Mouse (Mus musculus) left cerebral cortex, postnatal 25 days (tissue): ENCODE measurements around the gene Rpl28. TPM values are rescaled to one million over a fixed set of nuclear protein-coding genes. Genes with fewer than 3 reads are reported as not detected.

Experiments
- DNase-seq, 2 experiments: peaks; one replicate each; pipeline ENCODE4 v3.0.0; 2022; ENCODE audit warnings: low spot score in 2 of 2, mixed read lengths in 1 of 2
- intact Hi-C: fragments of 180-260 bp; cut with DNase I; formaldehyde crosslinking; loops from one replicate; pipeline ENCODE4 v1.15.1; 2025
- total RNA-seq, 2 experiments: library from RNA; stranded (reverse); gene quantifications; 2 replicates each; pipeline ENCODE4 v1.2.3; 2021

The Rpl28 gene
- total RNA-seq, 2 experiments from 2014 or later: 428 to 431 TPM

DNA sequence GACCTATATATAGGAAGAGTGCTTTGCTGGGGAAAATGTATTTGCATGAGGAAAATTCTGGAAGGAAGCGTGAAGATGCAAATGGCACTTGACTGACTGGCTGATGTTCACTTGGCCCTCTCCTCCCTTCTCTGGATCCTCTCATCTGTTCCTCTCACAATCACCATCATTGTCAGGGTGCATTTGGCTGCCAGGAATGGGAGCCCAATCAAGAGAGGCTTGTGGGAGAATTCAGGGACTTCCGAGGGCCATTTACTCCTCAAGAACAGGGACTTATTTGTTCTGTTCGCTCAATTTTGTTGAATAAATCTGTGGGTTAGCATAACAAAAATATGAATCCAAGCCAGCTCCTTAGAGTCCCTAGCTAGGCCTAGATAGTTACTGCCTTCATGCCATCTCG is 29.0 kb downstream of the Rpl28 start:
- intact Hi-C loops: no loop called here
- DNase-seq: peak in 1 of 2 experiments; percentile 74

- intact Hi-C loops: no loop called here
- no peak for DNase-seq
Measured at GRCm38 (mm10) chr7:4822162-4822907, 29.7 kb downstream of the Rpl28 start.

DNA sequence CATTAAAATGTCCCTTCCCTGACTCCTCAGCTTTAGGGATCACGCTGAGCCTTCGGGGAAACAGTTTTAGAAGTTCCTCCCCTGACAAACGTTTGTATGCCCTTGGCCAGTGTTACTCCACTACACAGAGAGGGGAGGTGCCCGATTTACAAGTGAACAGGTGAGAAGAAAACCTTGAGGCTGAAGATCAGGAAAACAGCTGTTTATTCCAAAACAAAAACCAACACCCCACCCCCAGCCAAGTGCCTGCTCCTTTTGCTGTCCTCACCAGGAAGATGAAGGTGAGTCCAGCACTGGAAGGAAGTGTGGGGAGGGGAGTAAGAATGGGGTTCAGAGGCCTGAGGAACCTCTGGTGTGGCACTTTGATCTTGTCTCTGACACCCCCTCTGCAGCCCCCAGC is 32.7 kb downstream of the Rpl28 start:
- intact Hi-C loops: no loop called here
- DNase-seq: no peak

- no peak for DNase-seq
- intact Hi-C loops: no loop called here
Measured at GRCm38 (mm10) chr7:4830476-4830875, 37.8 kb downstream of the Rpl28 start.

- no peak for DNase-seq
- intact Hi-C loops: no loop called here
Measured at GRCm38 (mm10) chr7:4835631-4836327, 43.1 kb downstream of the Rpl28 start.

DNA sequence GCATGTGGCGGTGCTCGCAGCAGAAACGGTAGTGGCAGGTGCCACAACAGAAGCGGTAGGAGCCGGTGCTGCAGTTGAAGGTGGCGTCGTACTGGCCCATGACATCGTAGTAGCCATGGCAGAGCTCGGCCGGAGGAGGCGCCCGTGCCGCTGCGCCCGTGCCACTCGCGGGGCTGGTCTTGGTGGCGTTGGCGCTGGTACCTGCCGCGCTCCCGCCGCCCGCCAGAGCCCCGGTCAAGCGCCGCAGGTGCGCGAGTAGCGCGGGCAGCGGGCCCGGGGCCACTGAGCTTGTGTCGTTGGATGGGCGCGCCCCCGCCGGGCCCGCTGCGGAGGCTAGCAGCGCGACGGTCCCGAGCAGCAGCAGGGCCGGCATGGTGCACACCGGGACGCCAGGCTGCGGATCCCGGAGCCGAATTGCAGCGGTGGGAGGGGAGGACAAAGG is 43.7 kb downstream of the Rpl28 start:
- DNase-seq: peak; percentile 45 to 54
- intact Hi-C loops: no loop called here

DNA sequence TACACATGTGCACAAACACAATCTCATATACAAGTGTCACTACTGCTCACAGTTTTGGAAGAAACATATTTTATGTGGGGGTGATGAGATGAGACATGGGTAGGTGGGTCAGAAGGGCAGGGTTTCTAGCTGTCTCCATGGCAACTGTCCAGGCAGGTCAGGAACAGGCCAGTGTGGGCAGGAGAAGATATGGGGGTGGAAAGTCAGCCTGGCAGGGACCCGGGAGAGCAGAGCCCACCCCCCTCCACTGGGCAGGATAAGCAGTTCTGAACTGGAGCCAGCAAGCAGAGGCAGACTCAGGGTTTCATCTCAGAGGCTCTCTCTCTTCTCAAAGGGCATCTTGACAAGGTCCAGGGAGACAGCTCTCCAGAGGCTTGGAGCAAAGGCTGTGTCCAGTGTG is 45.0 kb downstream of the Rpl28 start:
- DNase-seq: no peak
- intact Hi-C loops: no loop called here

DNA sequence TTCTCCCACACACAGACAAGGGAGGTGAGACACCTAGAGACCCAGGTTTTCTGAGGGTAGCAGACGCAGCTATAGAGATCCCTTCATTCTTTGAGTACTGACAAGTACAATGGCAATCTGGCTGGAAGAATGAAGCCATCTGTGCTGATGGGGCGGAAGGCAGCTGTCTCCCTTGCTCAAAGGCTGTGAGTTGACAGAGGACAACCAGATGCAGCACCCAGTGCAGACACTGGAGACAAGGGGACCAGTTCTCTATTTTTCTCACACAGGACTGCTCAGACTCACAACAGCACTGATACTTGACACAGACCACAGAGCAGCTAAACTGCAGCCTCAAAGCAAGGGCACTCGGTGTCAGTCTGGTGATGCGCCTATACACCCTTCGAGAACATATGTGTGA is 49.4 kb downstream of the Rpl28 start:
- peak; percentile 49 to 76 for DNase-seq
- intact Hi-C loops: loop anchor here (2.0 kb wide), 1 partner anchor 81 kb away; the partner anchor contains the start of gene Nat14

GRCm38 (mm10) chr7:4842634-4843131 is 50.0 kb downstream of the Rpl28 start:
- intact Hi-C loops: loop anchor here (2.0 kb wide), 1 partner anchor 80 kb away; the partner anchor contains the start of gene Nat14

GRCm38 (mm10) chr7:4843604-4844244 is 51.0 kb downstream of the Rpl28 start:
- intact Hi-C loops: loop anchor here (2.0 kb wide), 1 partner anchor 79 kb away; the partner anchor contains the start of gene Nat14
- DNase-seq: peak; percentile 90

More at GRCm38 (mm10) chr7:4842634-4843131, 50.0 kb downstream of the Rpl28 start:
- DNase-seq: peak; percentile 61 to 71

DNA sequence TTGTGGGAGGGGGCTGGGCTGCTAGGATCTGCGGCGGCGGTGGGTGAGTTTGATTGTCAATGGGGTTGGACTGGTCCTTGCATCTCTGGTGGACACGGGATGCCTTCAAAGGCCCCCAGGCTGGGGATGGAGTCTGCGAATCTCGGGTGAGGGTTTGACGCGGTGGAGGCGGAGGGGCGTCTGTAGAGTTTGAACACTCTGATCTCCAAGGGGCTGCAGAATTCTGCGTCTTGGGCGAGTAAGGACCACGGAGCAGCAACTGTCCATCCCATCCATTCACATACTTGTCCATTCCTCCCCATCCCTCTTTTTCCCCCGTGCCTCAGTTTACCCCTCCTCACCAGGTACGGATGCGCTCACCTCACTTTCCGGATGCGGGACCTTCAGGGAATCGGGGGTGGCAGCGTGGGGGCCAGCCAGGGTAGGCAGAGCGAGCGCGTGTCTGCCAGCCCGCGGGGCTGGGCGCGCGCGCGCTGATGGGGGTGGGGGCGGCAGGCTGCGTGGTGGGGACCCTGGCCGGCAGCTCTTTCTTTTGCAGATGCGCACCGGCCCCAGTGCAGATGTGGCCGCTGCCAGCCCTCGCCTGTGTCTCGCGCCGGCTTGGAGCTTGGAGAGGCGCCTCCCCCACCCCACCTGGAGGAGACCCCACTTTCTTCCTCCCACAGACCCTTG is 51.7 kb downstream of the Rpl28 start, which contains the start of gene Shisa7:
Shisa7 (minus strand) TSS at position 452 of the 672 bp plus-strand sequence.
- peak; percentile 33 to 50 for DNase-seq
- intact Hi-C loops: no loop called here

Other genes starting within 250 kb of the Rpl28 start
- gene Syt5, start 245.3 kb upstream of the Rpl28 start, total RNA-seq: 100 to 1,000 TPM; 261 to 281 TPM
- under 1 TPM; 0.46 to 0.71 TPM for gene Ptprh, start 188.8 kb upstream of the Rpl28 start, total RNA-seq
- gene Tmem86b, start 161.5 kb upstream of the Rpl28 start, total RNA-seq: 10 to 100 TPM; 14.0 to 16.7 TPM
- gene Ppp6r1, start 133.9 kb upstream of the Rpl28 start, total RNA-seq: 100 to 1,000 TPM; 145 to 148 TPM
- 100 to 1,000 TPM in 1 of 2 experiments, 10 to 100 TPM in 1; 91.8 to 105 TPM for gene Hspbp1, start 107.8 kb upstream of the Rpl28 start, total RNA-seq
- gene Brsk1, start 102.3 kb upstream of the Rpl28 start, total RNA-seq: 100 to 1,000 TPM; 394 to 407 TPM
- not detected for gene Tmem150b, start 67.6 kb upstream of the Rpl28 start, total RNA-seq
- 10 to 100 TPM; 25.0 to 30.4 TPM for gene Kmt5c, start 52.8 kb upstream of the Rpl28 start, total RNA-seq
- 1 to 10 TPM; 4.6 to 5.9 TPM for gene Cox6b2, start 39.8 kb upstream of the Rpl28 start, total RNA-seq
- gene Fam71e2, start 21.6 kb upstream of the Rpl28 start, total RNA-seq: not detected
- gene Il11, start 10.0 kb upstream of the Rpl28 start, total RNA-seq: under 1 TPM; 0.69 to 0.83 TPM
- gene Tmem190, start 9.9 kb upstream of the Rpl28 start, total RNA-seq: not detected
- gene Tmem238, start 3.2 kb upstream of the Rpl28 start, total RNA-seq: 1 to 10 TPM; 2.3 to 3.0 TPM
- 100 to 1,000 TPM; 108 to 110 TPM for gene Ube2s, start 19.7 kb downstream of the Rpl28 start, total RNA-seq
- 100 to 1,000 TPM; 115 to 148 TPM for gene Shisa7, start 51.8 kb downstream of the Rpl28 start, total RNA-seq
- gene Isoc2b, start 77.4 kb downstream of the Rpl28 start, total RNA-seq: 1 to 10 TPM; 3.3 to 4.1 TPM
- 10 to 100 TPM; 10.4 to 11.0 TPM for gene Isoc2a, start 84.3 kb downstream of the Rpl28 start, total RNA-seq
- under 1 TPM in 1 of 2 experiments, not detected in 1; 0.25 TPM for gene Gm36210, start 113.6 kb downstream of the Rpl28 start, total RNA-seq
- gene Zfp628, start 122.3 kb downstream of the Rpl28 start, total RNA-seq: 10 to 100 TPM; 14.3 to 14.6 TPM
- gene Nat14, start 129.2 kb downstream of the Rpl28 start, total RNA-seq: 100 to 1,000 TPM in 1 of 2 experiments, 10 to 100 TPM in 1; 94.4 to 103 TPM
- 1 to 10 TPM; 2.3 to 2.4 TPM for gene Ssc5d, start 132.9 kb downstream of the Rpl28 start, total RNA-seq
- gene Sbk2, start 171.5 kb downstream of the Rpl28 start, total RNA-seq: not detected
- under 1 TPM; 0.34 to 0.85 TPM for gene Sbk3, start 178.3 kb downstream of the Rpl28 start, total RNA-seq
- gene Zfp579, start 203.3 kb downstream of the Rpl28 start, total RNA-seq: 10 to 100 TPM; 24.8 to 33.7 TPM
- gene Zfp524, start 221.5 kb downstream of the Rpl28 start, total RNA-seq: 1 to 10 TPM; 6.9 TPM
- 10 to 100 TPM; 21.2 to 31.2 TPM for gene Fiz1, start 221.8 kb downstream of the Rpl28 start, total RNA-seq
- gene Gm44973, start 222.6 kb downstream of the Rpl28 start, total RNA-seq: not detected
- gene Zfp865, start 227.5 kb downstream of the Rpl28 start, total RNA-seq: 10 to 100 TPM; 32.9 to 34.5 TPM
- 10 to 100 TPM; 52.0 to 65.0 TPM for gene Ccdc106, start 227.7 kb downstream of the Rpl28 start, total RNA-seq
- 1 to 10 TPM in 1 of 2 experiments, under 1 TPM in 1; 0.85 to 1.2 TPM for gene 4632433K11Rik, start 241.2 kb downstream of the Rpl28 start, total RNA-seq
- gene Zfp784, start 245.6 kb downstream of the Rpl28 start, total RNA-seq: 1 to 10 TPM; 5.4 to 6.5 TPM